Mouse (Mus musculus): ENCODE results near the gene Gss. TPM values are rescaled to one million over a fixed set of nuclear protein-coding genes. Genes with fewer than 3 reads are reported as not detected.
"Not testable (repeated sequence)": the region's sequence is repeated elsewhere in the genome, so short reads cannot be mapped to it uniquely, and the experiment has no call there.

The Gss gene
- polyA plus RNA-seq, 1 experiment: 10.1 TPM

DNA sequence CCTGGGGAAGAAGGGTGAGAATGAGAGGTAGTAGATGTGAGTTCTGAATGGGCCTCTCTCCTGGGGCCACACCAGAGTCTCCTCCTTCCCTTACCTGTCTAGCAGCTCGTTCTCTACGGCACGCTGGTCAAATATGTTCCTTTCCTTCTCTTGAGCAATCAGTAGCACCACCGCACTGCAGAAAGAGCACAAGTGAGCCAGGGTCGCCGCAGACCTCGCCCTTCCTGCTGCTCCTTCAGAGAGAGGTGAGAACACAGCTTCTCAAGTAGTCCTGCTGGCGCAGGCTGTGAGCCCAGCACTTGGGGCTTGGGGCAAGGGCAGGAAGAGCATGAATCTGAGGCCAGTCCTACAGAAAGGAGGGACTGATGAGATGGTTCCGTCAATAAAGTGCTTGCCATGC lies 19.6 kb downstream of the Gss start:
- no peak for DNase-seq (ENCODE audit: low read depth)
- TF ChIP-seq POLR2A (IDR thresholded peaks at IDR 0.05; ENCODE audit: borderline replicate concordance, extremely low read depth, insufficient read depth, insufficient read length, poor library complexity, severe bottlenecking) (no peak), CTCF (IDR thresholded peaks at IDR 0.05; ENCODE audit: borderline replicate concordance, extremely low read depth, insufficient read depth, insufficient read length) (no peak)

GRCm38 (mm10) chr2:155569223-155569807 lies 23.3 kb downstream of the Gss start:
- no peak for TF ChIP-seq CTCF (IDR thresholded peaks at IDR 0.05; ENCODE audit: borderline replicate concordance, extremely low read depth, insufficient read depth, insufficient read length)
- no peak for TF ChIP-seq POLR2A (IDR thresholded peaks at IDR 0.05; ENCODE audit: borderline replicate concordance, extremely low read depth, insufficient read depth, insufficient read length, poor library complexity, severe bottlenecking)
- no peak for DNase-seq (ENCODE audit: low read depth)

DNA sequence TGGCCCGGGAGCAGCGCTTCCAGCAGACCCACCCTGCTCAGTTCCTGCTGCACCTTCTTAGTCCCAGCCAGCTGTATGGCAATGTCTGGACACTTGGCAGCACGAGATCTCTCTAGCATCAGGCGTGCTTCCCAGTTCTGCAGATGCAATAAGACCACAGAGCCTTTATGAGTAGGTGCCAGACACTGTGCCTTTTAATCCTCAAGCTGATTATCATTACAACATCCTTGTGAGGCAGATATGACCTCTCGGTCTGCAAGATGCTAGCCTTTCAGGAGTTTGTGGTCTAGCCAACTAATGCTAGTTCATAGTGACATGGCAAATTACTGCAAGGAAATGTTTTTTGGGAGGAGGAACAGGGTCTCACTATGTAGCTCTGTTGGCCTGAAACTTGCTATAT lies 24.9 kb downstream of the Gss start:
- TF ChIP-seq POLR2A (IDR thresholded peaks at IDR 0.05; ENCODE audit: borderline replicate concordance, extremely low read depth, insufficient read depth, insufficient read length, poor library complexity, severe bottlenecking): no peak
- no peak for DNase-seq (ENCODE audit: low read depth)

DNA sequence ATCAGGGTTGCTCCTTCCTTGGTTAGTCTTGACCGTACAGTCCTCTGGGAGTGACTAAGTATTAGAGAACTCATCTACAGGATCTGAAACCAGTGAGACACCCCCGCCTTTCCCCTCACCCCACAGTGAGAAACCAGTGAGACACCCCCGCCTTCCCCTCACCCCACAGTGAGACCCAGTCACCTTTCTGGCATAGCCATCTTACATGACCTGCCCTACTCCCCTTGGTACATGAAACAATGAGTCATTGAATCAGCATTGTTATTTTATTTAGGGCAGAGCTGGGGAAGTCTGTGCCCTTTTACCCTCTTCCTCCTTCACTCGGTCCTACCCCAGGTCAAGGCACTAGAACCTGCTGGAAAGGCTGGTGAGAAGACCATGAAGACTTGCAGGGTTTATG lies 29.7 kb downstream of the Gss start:
- no peak for DNase-seq (ENCODE audit: low read depth)
- TF ChIP-seq CTCF (IDR thresholded peaks at IDR 0.05; ENCODE audit: borderline replicate concordance, extremely low read depth, insufficient read depth, insufficient read length): no peak
- no peak for TF ChIP-seq POLR2A (IDR thresholded peaks at IDR 0.05; ENCODE audit: borderline replicate concordance, extremely low read depth, insufficient read depth, insufficient read length, poor library complexity, severe bottlenecking)

- no peak for TF ChIP-seq POLR2A (IDR thresholded peaks at IDR 0.05; ENCODE audit: borderline replicate concordance, extremely low read depth, insufficient read depth, insufficient read length, poor library complexity, severe bottlenecking)
- DNase-seq (ENCODE audit: low read depth): no peak
Observed at GRCm38 (mm10) chr2:155562209-155562608, 30.4 kb downstream of the Gss start.

- DNase-seq (ENCODE audit: low read depth): no peak
- no peak for TF ChIP-seq CTCF (IDR thresholded peaks at IDR 0.05; ENCODE audit: borderline replicate concordance, extremely low read depth, insufficient read depth, insufficient read length)
- TF ChIP-seq POLR2A (IDR thresholded peaks at IDR 0.05; ENCODE audit: borderline replicate concordance, extremely low read depth, insufficient read depth, insufficient read length, poor library complexity, severe bottlenecking): no peak
Observed at GRCm38 (mm10) chr2:155554426-155554985, 38.1 kb downstream of the Gss start.

- no peak for DNase-seq (ENCODE audit: low read depth)
- no peak for TF ChIP-seq CTCF (IDR thresholded peaks at IDR 0.05; ENCODE audit: borderline replicate concordance, extremely low read depth, insufficient read depth, insufficient read length)
Observed at GRCm38 (mm10) chr2:155552949-155553354, 39.7 kb downstream of the Gss start.

GRCm38 (mm10) chr2:155552336-155552735 lies 40.3 kb downstream of the Gss start:
- no peak for DNase-seq (ENCODE audit: low read depth)
- no peak for TF ChIP-seq CTCF (IDR thresholded peaks at IDR 0.05; ENCODE audit: borderline replicate concordance, extremely low read depth, insufficient read depth, insufficient read length)
- TF ChIP-seq POLR2A (IDR thresholded peaks at IDR 0.05; ENCODE audit: borderline replicate concordance, extremely low read depth, insufficient read depth, insufficient read length, poor library complexity, severe bottlenecking): no peak

- no peak for DNase-seq (ENCODE audit: low read depth)
- no peak for TF ChIP-seq POLR2A (IDR thresholded peaks at IDR 0.05; ENCODE audit: borderline replicate concordance, extremely low read depth, insufficient read depth, insufficient read length, poor library complexity, severe bottlenecking)
- TF ChIP-seq CTCF (IDR thresholded peaks at IDR 0.05; ENCODE audit: borderline replicate concordance, extremely low read depth, insufficient read depth, insufficient read length): no peak
Observed at GRCm38 (mm10) chr2:155546955-155547354, 45.7 kb downstream of the Gss start.

DNA sequence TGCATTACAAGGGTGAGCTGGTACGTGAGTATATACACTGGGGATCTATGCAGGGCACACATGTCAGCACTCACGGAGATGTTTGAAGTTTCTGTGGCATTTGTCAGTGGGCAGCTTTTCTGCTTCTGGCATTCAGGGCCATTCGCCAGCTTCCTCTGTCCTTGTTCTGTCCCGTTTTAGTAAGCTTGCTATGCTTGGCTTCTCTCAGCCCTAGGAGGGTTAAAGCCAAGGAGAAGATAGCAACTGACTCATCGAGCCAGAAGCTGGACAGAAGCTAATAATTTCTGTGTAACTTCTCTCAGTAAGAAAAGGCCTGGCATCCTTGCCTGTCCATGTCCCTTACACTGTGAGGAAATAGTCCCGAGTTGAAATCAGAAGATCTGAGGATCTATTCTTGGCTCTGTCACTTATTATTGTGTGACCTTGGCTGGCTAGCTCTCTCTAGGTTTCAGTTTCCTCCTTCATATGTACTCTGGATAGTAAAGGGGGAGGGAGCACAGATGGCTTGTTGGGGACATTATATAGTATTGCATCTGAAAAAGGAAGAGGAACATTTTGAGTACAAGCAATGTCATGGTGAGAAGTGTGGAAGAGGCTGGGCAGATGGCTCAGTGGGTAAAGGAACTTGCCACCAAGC lies 51.7 kb downstream of the Gss start:
- DNase-seq (ENCODE audit: low read depth): no peak
- TF ChIP-seq POLR2A (IDR thresholded peaks at IDR 0.05; ENCODE audit: borderline replicate concordance, extremely low read depth, insufficient read depth, insufficient read length, poor library complexity, severe bottlenecking) (no peak), CTCF (IDR thresholded peaks at IDR 0.05; ENCODE audit: borderline replicate concordance, extremely low read depth, insufficient read depth, insufficient read length) (no peak)

DNA sequence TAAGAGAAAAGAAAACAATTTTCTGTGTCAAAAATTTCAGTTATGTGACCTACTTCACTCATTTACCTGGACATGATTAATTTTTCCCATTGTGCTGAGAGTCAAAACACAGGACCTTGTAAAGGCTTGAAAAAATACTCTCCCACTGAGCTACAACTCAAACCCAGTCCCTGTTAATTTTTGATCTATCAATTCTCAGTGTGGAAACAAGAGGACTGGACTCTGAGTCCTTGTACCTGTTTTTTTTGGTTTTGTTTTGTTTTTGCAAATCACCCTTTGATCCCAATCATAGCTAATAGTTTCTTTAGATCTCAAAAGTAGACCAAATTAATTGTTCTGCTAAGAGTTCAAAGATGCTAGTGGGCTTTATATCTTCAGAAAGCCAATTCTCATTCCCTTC lies 52.9 kb downstream of the Gss start:
- TF ChIP-seq CTCF (IDR thresholded peaks at IDR 0.05; ENCODE audit: borderline replicate concordance, extremely low read depth, insufficient read depth, insufficient read length): no peak
- no peak for TF ChIP-seq POLR2A (IDR thresholded peaks at IDR 0.05; ENCODE audit: borderline replicate concordance, extremely low read depth, insufficient read depth, insufficient read length, poor library complexity, severe bottlenecking)
- DNase-seq (ENCODE audit: low read depth): no peak

- DNase-seq (ENCODE audit: low read depth): not testable (repeated sequence)
Observed at GRCm38 (mm10) chr2:155538463-155539057, 54.0 kb downstream of the Gss start.

All from brain, embryonic 14.5 days (tissue).